Mouse (Mus musculus) limb, embryonic 10.5 days (tissue): ENCODE measurements around the gene Dvl1. TPM values are rescaled to one million over a fixed set of nuclear protein-coding genes. Genes with fewer than 3 reads are reported as not detected.

ENCODE experiments used
- DNase-seq: peaks from one replicate; pipeline ENCODE4 v3.0.0-alpha.2; 2017; ENCODE audit warnings: low spot score
- H3K27ac ChIP-seq: fragments of 300-500 bp; sonication (generic); 2 replicates; pipeline ENCODE4 v1.5.1; 2016; ENCODE audit warnings: mild to moderate bottlenecking
- H3K27me3 ChIP-seq: fragments of 300-500 bp; sonication (generic); 2 replicates; pipeline ENCODE4 v1.6.1; 2016; ENCODE audit warnings: low read depth, mild to moderate bottlenecking; ENCODE audit not compliant: poor library complexity, severe bottlenecking
- H3K36me3 ChIP-seq: fragments of 300-500 bp; sonication (generic); 2 replicates; pipeline ENCODE4 v1.6.1; 2016; ENCODE audit warnings: mild to moderate bottlenecking, moderate library complexity
- H3K4me1 ChIP-seq: fragments of 300-500 bp; sonication (generic); 2 replicates; pipeline ENCODE4 v1.6.1; 2016
- H3K4me3 ChIP-seq: fragments of 300-500 bp; sonication (generic); 2 replicates; pipeline ENCODE4 v1.5.1; 2016; ENCODE audit warnings: mild to moderate bottlenecking, moderate library complexity
- H3K9me3 ChIP-seq: fragments of 300-500 bp; sonication (generic); replicated peaks from 2 replicates; pipeline ENCODE4 v1.6.1; 2016; ENCODE audit warnings: mild to moderate bottlenecking
- WGBS: fragments of 180-500 bp; shearing (Covaris S2); methylation state at CpG from one replicate; pipeline ENCODE4 v1.1.7; 2016; 5-methylcytosine and 5-hydroxymethylcytosine counted together
- polyA plus RNA-seq: library from polyadenylated mRNA; unstranded; fragments of >200 nt; fragmentation: Nextera tagmentation; extraction: Ambion mirVana; gene quantifications from 2 replicates; pipeline ENCODE4 v1.2.1, GENCODE M21; 2016

Dvl1 gene
- polyA plus RNA-seq = 3.8 and 4.7 TPM in 2 replicates

DNA sequence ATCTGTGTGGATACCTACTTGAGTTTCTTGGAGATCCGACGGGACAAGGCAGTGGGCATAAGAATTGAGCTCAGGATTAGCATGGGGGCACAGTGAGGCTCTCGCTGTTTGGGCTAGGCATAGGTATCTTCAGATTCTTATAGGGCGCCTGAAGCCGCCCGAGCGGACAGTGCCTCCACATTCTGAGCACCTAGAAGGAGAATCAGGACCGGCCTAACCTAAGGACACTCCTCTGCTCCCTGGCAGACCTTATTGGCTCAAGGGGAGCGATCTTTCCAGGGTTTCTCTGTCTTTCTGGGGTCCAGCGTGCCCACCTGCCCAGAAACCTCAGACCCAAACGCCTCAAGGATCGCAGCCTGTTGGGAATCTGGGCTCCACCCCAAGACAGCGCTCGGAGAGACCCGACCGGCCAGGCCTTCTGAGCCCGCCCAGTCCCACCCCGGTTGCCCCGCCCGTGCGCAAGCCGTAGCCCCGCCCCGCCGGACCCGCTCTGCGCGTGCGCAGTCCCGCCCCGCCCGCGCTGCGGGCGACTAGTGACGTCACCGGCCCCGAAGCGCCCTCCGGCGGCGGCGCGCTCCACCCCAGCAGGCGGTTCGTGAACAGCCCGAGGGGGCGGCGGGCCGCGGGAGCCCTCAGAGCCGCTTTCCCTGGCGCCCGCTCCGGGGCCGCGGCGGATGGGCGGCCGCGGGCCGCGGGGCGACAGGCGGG, at the start of gene Dvl1:
Dvl1 (plus strand) TSS at position 532 of the 708 bp plus-strand sequence.
- DNase-seq = peak; percentile 98
- peak within 1 kb of the TSS; percentile 82 for H3K4me3 ChIP-seq
- peak within 1 kb of the TSS; percentile 89 for H3K27ac ChIP-seq
- H3K36me3 ChIP-seq = peaks cover 22% of the 10 kb centered on the region
- peaks cover 5% of the 10 kb centered on the region; the same call in 1 of the 2 replicates for H3K27me3 ChIP-seq
- 4% methylated on average over 64 of the region's 65 CpGs for WGBS
- H3K9me3 ChIP-seq = no peaks in the 10 kb centered on the region
- H3K4me1 ChIP-seq = peaks cover 24% of the 10 kb centered on the region

DNA sequence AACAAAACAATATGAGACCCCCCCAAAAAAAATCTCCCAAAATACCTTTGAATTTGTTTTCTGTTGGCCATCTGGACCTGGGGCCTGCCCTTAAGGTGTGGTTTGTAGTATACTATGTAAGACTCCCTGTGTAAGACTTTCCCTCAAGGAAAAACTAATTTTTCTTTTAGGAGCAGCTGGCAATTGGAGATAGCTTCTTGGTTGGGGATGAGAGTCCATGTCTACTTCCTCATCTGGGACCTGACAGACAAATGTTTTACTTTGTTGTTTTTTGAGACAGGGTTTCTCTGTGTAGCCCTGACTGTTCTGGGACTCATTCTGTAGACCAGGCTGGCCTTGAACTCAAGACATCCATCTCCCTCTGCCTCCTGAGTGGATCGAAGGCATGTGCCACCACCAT, 45.1 kb upstream of the Dvl1 start:
- DNase-seq = no peak
- Histone ChIP-seq H3K27me3 (no peaks in the 10 kb centered on the region), H3K9me3 (no peaks in the 10 kb centered on the region), H3K36me3 (peaks cover 25% of the 10 kb centered on the region), H3K27ac (no peak overlapping the region), H3K4me3 (no peak overlapping the region), H3K4me1 (peaks cover 19% of the 10 kb centered on the region)
- 95% methylated on average over 1 of the region's 1 CpGs for WGBS

DNA sequence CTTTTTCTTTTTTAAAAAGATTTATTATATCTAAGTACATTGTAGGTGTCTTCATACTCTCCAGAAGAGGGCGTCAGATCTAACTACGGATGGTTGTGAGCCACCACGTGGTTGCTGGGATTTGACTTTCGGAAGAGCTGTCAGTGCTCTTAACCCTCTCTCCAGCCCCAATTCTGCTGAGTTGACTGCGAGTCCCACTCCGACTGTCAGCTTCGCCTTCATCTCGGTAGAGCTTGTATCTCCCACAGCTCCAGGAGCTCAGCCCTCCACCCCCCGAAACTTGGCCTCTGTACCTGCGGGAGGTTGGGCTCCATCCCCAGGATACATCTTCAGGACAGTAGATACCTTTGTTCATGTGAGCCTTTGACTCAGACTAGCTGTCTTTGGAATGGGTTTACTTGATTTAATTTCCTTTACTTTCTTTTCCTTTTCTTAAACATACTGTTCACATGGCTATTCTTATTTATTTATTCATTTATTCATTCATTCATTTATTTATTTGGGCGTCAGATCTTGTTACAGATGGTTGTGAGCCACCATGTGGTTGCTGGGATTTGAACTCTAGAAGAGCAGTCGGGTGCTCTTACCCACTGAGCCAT, 44.4 kb upstream of the Dvl1 start, which contains the start of gene Mrpl20:
Mrpl20 (plus strand) TSS at position 138 of the 599 bp plus-strand sequence.
- 12% methylated on average over 12 of the region's 12 CpGs for WGBS
- Histone ChIP-seq H3K36me3 (peaks cover 33% of the 10 kb centered on the region), H3K27ac (peak within 1 kb of the TSS; percentile 87), H3K4me1 (peaks cover 19% of the 10 kb centered on the region), H3K4me3 (peak within 1 kb of the TSS; percentile 95), H3K27me3 (no peaks in the 10 kb centered on the region), H3K9me3 (no peaks in the 10 kb centered on the region)
- peak; percentile 45 for DNase-seq

DNA sequence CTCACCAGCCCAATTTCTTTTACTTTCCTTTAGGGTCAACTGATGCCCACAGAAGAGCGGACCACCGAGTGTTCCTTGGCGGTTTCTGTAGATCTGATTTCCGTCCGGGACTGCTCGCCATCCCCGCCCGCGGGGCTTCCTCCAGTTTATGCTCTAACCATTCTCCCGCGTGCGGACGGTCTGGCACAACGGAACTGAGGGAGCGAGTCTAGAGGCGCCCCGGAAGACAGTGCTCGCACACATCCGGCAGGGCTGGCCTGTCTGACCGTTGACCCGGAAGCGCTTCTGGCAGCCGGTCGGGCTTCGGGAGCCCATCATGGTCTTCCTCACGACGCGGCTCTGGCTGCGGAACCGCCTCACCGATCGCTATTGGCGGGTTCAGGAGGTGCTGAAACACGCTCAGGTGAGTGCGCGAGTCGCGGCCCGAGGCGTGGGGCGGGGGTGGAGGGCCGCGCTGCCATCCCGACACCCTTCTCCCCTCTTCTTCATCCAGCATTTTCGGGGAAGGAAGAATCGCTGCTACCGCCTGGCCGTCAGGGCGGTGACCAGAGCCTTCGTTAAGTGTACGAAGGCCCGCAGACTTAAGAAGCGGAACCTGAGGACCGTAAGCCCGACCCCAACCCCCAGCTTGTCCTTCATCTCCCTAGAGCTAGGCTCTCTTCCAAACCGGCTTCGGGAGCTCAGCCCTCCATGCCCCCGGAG, 43.7 kb upstream of the Dvl1 start:
- no peaks in the 10 kb centered on the region for H3K9me3 ChIP-seq
- peak overlapping the region; percentile 95 for H3K4me3 ChIP-seq
- peak overlapping the region; percentile 87 for H3K27ac ChIP-seq
- H3K27me3 ChIP-seq = no peaks in the 10 kb centered on the region
- DNase-seq = peak; percentile 98
- peaks cover 39% of the 10 kb centered on the region for H3K36me3 ChIP-seq
- under 1% methylated on average over 58 of the region's 58 CpGs for WGBS
- H3K4me1 ChIP-seq = peaks cover 19% of the 10 kb centered on the region

DNA sequence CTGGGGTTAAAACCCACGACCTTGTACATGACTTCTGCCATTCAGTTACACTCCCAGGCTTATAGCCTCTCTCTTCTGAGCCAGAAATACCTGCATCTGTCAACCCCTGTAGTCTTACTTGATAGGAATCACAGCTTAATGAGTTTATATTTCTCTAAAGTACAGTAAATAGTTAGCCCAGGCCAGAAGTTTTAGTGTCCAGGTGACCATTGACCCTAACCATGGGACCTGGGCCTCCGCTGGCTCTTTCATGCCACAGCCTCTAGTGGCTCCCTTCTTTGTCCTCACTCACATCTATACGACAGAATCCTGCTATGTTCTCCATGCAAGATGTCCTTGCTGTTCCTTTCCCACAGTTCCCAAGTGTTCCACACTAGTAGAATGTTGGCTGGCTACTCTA, 39.4 kb upstream of the Dvl1 start:
- Histone ChIP-seq H3K27ac (no peak overlapping the region), H3K27me3 (no peaks in the 10 kb centered on the region), H3K36me3 (peaks cover 71% of the 10 kb centered on the region), H3K9me3 (no peaks in the 10 kb centered on the region), H3K4me3 (no peak overlapping the region), H3K4me1 (peaks cover 25% of the 10 kb centered on the region)
- no peak for DNase-seq
- WGBS = 90% methylated on average over 3 of the region's 3 CpGs

DNA sequence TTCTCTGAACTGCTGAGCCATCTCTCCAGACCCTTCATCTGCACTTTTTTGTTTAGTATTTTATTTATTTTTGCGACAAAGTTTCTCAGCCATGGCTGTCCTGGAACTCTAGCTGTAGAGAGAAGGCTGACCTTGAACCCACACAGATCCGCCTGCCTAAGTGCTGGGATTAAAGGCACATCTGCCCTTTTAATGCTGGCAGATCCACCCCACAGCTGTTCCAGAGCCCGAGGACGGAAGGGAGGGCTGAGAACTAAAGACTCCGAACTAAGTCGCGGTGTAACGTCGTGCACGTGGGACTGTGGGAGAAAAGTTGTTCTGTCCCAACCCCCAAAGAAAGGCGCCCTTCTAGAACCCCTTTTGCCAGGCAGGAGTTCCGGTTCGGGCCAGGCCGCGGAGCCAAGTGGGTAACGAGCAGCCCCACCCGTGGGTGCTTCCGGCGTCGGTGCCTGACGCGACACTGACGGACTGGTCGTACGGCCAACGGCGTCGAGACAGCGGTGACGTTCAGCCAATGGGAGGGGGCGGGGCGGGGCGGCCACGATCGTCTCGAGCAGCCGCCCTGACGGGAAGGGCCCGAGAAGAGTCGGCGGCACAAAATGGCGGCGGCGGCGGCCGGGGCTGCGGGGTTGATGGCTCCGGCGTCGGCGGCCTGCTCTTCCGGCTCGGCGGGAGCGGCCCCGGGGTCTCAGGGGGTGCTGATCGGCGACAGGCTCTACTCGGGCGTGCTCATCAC, 35.1 kb upstream of the Dvl1 start, which contains the start of gene Ccnl2:
Ccnl2 (plus strand) TSS at position 561 of the 736 bp plus-strand sequence.
- WGBS = under 1% methylated on average over 60 of the region's 60 CpGs
- Histone ChIP-seq H3K4me1 (peaks cover 22% of the 10 kb centered on the region), H3K4me3 (peak within 1 kb of the TSS; percentile 100), H3K9me3 (no peaks in the 10 kb centered on the region), H3K27me3 (no peaks in the 10 kb centered on the region), H3K27ac (peak within 1 kb of the TSS; percentile 98), H3K36me3 (peaks cover 86% of the 10 kb centered on the region)
- peak; percentile 97 for DNase-seq

DNA sequence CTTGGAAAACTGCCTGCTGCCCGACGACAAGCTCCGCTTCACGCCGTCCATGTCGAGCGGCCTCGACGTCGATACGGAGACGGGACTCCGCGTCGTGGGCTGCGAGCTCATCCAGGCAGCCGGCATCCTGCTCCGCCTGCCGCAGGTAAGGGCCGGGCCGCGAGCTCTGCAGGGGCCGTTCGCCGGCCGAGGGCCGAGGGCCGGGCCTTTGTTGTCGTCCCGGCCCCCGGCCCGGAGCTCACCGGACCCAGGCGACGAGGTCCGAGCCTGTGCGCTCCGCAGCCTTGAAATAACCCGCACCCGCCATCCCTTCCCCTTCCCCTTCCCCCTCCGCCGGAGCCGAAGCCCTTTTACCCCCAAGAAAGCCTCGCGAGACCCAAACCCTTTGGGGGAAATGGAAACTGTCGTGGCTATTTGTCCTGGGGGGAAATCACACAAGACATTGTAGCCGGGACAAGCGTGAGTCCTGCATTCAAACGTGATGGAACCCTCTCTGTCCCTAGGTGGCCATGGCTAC, 34.5 kb upstream of the Dvl1 start:
- Histone ChIP-seq H3K27me3 (no peaks in the 10 kb centered on the region), H3K36me3 (peaks cover 86% of the 10 kb centered on the region), H3K9me3 (no peaks in the 10 kb centered on the region), H3K4me3 (peak overlapping the region; percentile 100), H3K4me1 (peaks cover 22% of the 10 kb centered on the region), H3K27ac (peak overlapping the region; percentile 98)
- no peak for DNase-seq
- WGBS = under 1% methylated on average over 49 of the region's 49 CpGs

DNA sequence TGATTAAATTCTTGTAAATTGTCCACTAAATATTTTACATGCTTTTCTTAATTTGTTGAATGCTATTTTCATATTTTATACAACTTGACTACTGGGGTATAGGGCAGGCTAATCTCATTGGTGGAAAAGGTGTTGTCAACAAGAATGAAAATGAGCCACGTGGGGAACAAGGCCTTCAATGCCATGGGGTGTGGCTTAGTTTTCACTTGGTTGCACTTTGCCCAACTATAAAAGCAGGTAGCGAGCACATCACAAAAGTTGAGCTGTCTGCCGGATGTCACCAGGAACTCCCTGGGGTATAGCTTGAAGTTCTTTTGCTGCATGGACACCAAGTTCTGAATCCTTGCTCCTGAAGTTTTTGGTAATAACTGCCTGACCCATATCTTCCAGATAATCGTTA, 29.7 kb upstream of the Dvl1 start:
- peaks cover 95% of the 10 kb centered on the region for H3K36me3 ChIP-seq
- no peak for DNase-seq
- H3K4me3 ChIP-seq = no peak overlapping the region
- H3K9me3 ChIP-seq = no peaks in the 10 kb centered on the region
- WGBS = 93% methylated on average over 4 of the region's 4 CpGs
- H3K27ac ChIP-seq = no peak overlapping the region
- no peaks in the 10 kb centered on the region for H3K27me3 ChIP-seq
- H3K4me1 ChIP-seq = peaks cover 14% of the 10 kb centered on the region

DNA sequence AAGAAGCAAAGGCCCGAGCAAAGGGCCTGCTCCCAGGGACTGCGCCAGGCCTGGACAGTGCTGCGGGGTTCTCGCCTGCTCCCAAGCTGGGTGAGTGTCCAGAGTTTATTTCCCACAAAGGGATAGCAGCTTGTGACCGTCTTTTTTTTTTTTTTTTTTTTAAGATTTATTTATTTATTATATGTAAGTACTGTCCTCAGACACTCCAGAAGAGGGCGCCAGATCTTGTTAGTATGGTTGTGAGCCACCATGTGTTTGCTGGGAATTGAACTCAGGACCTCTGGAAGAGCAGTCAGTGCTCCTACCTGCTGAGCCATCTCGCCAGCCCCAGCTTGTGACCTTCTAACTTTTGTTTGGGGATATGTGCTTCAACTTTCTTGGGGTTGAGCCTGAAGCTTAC, 26.2 kb upstream of the Dvl1 start:
- Histone ChIP-seq H3K9me3 (no peaks in the 10 kb centered on the region), H3K36me3 (peaks cover 100% of the 10 kb centered on the region), H3K4me3 (no peak overlapping the region), H3K27ac (no peak overlapping the region), H3K27me3 (no peaks in the 10 kb centered on the region), H3K4me1 (no peaks in the 10 kb centered on the region)
- 82% methylated on average over 7 of the region's 7 CpGs for WGBS
- DNase-seq = no peak

DNA sequence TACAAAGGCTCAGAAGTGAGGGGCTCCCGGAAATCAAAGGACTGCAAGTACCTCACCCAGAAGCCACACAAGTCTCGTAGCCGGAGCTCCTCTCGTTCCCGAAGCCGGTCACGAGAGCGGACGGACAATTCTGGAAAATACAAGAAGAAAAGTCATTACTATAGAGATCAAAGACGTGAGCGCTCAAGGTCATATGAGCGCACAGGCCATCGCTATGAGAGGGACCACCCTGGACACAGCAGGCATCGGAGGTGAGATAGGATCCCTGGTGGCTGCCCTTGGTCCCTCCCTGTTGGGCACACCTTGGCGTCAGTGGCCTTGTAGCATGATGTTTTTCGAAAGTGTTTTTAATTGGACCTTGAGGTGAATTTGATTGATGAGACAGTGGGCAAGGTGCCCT, 23.8 kb upstream of the Dvl1 start:
- H3K27ac ChIP-seq = no peak overlapping the region
- 95% methylated on average over 16 of the region's 16 CpGs for WGBS
- no peak overlapping the region for H3K4me3 ChIP-seq
- DNase-seq = no peak
- H3K36me3 ChIP-seq = peaks cover 100% of the 10 kb centered on the region
- no peaks in the 10 kb centered on the region for H3K4me1 ChIP-seq
- H3K9me3 ChIP-seq = no peaks in the 10 kb centered on the region
- no peaks in the 10 kb centered on the region for H3K27me3 ChIP-seq

DNA sequence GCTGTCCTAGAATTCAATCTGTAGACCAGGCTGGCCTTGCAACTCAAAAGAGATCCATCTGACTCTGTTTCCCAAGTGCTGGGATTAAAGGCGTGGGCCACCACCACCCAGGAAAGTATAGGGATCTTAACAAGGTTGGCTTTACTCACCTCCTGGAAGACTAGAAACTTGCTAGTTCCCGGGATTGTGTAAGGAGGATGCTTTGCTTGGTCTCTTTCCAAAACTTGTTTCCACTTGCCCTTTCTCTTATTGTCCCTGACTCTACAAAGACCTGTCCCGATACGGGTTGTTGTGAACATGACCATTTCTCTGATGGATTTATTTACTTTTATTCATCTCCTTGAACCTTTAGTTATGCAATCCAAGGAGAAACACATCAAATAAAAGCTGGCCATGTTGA, 17.3 kb upstream of the Dvl1 start:
- Histone ChIP-seq H3K4me3 (no peak overlapping the region), H3K9me3 (no peaks in the 10 kb centered on the region), H3K27ac (no peak overlapping the region), H3K36me3 (peaks cover 58% of the 10 kb centered on the region), H3K4me1 (peaks cover 28% of the 10 kb centered on the region), H3K27me3 (no peaks in the 10 kb centered on the region)
- DNase-seq = no peak
- WGBS = 95% methylated on average over 4 of the region's 4 CpGs

DNA sequence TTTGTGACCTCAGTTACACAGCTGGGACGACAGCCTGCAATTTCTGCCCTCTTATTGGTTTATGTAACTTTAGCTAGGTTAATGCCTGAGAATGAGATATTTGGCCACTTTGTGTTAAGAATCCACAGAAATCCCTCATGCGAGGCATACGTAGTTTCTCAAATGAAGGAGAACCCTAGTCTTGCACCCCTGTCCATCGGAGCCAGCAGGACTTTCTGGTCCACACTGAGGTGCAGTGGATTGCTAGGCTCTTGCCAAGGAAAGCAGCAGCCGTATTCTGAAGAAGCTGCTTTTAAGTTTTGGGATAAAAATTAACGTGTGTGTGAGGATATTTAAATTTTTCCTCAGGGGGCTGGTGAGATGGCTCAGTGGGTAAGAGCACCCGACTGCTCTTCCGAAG, 16.6 kb upstream of the Dvl1 start:
- H3K36me3 ChIP-seq = peaks cover 53% of the 10 kb centered on the region
- H3K27ac ChIP-seq = no peak overlapping the region
- no peaks in the 10 kb centered on the region for H3K27me3 ChIP-seq
- peaks cover 28% of the 10 kb centered on the region for H3K4me1 ChIP-seq
- no peak for DNase-seq
- 57% methylated on average over 8 of the region's 8 CpGs for WGBS
- H3K9me3 ChIP-seq = no peaks in the 10 kb centered on the region
- H3K4me3 ChIP-seq = peak overlapping the region; percentile 81
